Mouse (Mus musculus) adrenal gland, postnatal 25 days (tissue): ENCODE measurements at regions not wholly inside any gene's neighbourhood (a gene's known extent, or its start where the extent isn't known, plus 50 kb on each side); places are given as distances from the start of the nearest gene placed in this dataset.

Experiments used
- DNase-seq: peaks from one replicate; pipeline ENCODE4 v3.0.0; 2021; ENCODE audit warnings: mixed read lengths

GRCm38 (mm10) chr15:5510056-5510455 is 266.1 kb upstream of the Ptger4 start:
- DNase-seq: no peak

GRCm38 (mm10) chr15:5511046-5511445 is 267.1 kb upstream of the Ptger4 start:
- no peak for DNase-seq

GRCm38 (mm10) chr15:5512546-5512945 is 268.6 kb upstream of the Ptger4 start:
- no peak for DNase-seq

GRCm38 (mm10) chr15:5513146-5513545 is 269.2 kb upstream of the Ptger4 start:
- no peak for DNase-seq

GRCm38 (mm10) chr15:5514217-5514616 is 270.2 kb upstream of the Ptger4 start:
- no peak for DNase-seq

GRCm38 (mm10) chr15:5517244-5517966 is 273.4 kb upstream of the Ptger4 start:
- DNase-seq: no peak

- DNase-seq: no peak
These were observed 275.6 kb upstream of the Ptger4 start for GRCm38 (mm10) chr15:5519552-5519951.

GRCm38 (mm10) chr15:5519997-5520396 is 276.0 kb upstream of the Ptger4 start:
- DNase-seq: no peak

GRCm38 (mm10) chr15:5528619-5529018 is 284.6 kb upstream of the Ptger4 start:
- DNase-seq: no peak

GRCm38 (mm10) chr15:5533656-5534055 is 289.7 kb upstream of the Ptger4 start:
- no peak for DNase-seq

GRCm38 (mm10) chr15:5537432-5537831 is 293.4 kb upstream of the Ptger4 start:
- DNase-seq: no peak

GRCm38 (mm10) chr15:5539301-5539928 is 295.4 kb upstream of the Ptger4 start:
- no peak for DNase-seq

- no peak for DNase-seq
These were observed 310.5 kb upstream of the Ptger4 start for GRCm38 (mm10) chr15:5554526-5554925.

- no peak for DNase-seq
These were observed 310.9 kb upstream of the Ptger4 start for GRCm38 (mm10) chr15:5554926-5555325.

GRCm38 (mm10) chr15:5555381-5556066 is 311.5 kb upstream of the Ptger4 start:
- DNase-seq: no peak

- no peak for DNase-seq
These were observed 317.8 kb upstream of the Ptger4 start for GRCm38 (mm10) chr15:5561783-5562182.

GRCm38 (mm10) chr15:5574366-5574765 is 330.4 kb upstream of the Ptger4 start:
- no peak for DNase-seq

- no peak for DNase-seq
These were observed 335.6 kb upstream of the Ptger4 start for GRCm38 (mm10) chr15:5579559-5579958.

GRCm38 (mm10) chr15:5580416-5580815 is 336.4 kb upstream of the Ptger4 start:
- no peak for DNase-seq

- no peak for DNase-seq
These were observed 340.4 kb upstream of the Ptger4 start for GRCm38 (mm10) chr15:5584381-5584780.

- DNase-seq: no peak
These were observed 360.8 kb upstream of the Ptger4 start for GRCm38 (mm10) chr15:5604732-5605266.

- no peak for DNase-seq
These were observed 363.5 kb upstream of the Ptger4 start for GRCm38 (mm10) chr15:5607533-5607932.

GRCm38 (mm10) chr15:5623021-5623420 is 379.0 kb upstream of the Ptger4 start:
- no peak for DNase-seq
